Mouse (Mus musculus) ES-Bruce4 (cell line): ENCODE results near the gene Sugt1. TPM values are rescaled to one million over a fixed set of nuclear protein-coding genes. Genes with fewer than 3 reads are reported as not detected.

Experiments used
- H3K27ac ChIP-seq: 2 replicates; pipeline ENCODE4 v1.5.1; 2012; ENCODE audit warnings: low read length, inconsistent platforms; ENCODE audit not compliant: insufficient read depth
- H3K27me3 ChIP-seq: 2 replicates; pipeline ENCODE4 v1.6.1; 2012; ENCODE audit warnings: mild to moderate bottlenecking, low read length, inconsistent platforms; ENCODE audit not compliant: control insufficient read depth, poor library complexity, insufficient read depth, severe bottlenecking
- H3K36me3 ChIP-seq: 2 replicates; pipeline ENCODE4 v1.6.1; 2012; ENCODE audit warnings: inconsistent platforms, mild to moderate bottlenecking, low read length, moderate library complexity; ENCODE audit not compliant: control insufficient read depth, poor library complexity, insufficient read depth, severe bottlenecking
- H3K4me1 ChIP-seq: one replicate; pipeline ENCODE4 v1.8.1; 2011; ENCODE audit warnings: low read length; ENCODE audit not compliant: control insufficient read depth, insufficient read depth
- H3K4me3 ChIP-seq: 2 replicates; pipeline ENCODE4 v1.5.1; 2011; ENCODE audit warnings: low read depth, mild to moderate bottlenecking, low read length
- H3K9ac ChIP-seq: 2 replicates; pipeline ENCODE4 v1.6.1; 2012; ENCODE audit warnings: low read depth, mild to moderate bottlenecking, inconsistent platforms; ENCODE audit not compliant: poor library complexity, severe bottlenecking
- H3K9me3 ChIP-seq: replicated peaks from 2 replicates; pipeline ENCODE4 v1.6.1; 2012; ENCODE audit warnings: mild to moderate bottlenecking, low read length, inconsistent platforms; ENCODE audit not compliant: control insufficient read depth, poor library complexity, insufficient read depth, severe bottlenecking
- CTCF ChIP-seq: IDR thresholded peaks from one replicate; pipeline ENCODE4 v1.8.1; 2011; ENCODE audit warnings: low read depth, low read length
- EP300 ChIP-seq: IDR thresholded peaks from 2 replicates; pipeline ENCODE4 v1.6.1; 2011; ENCODE audit warnings: low read depth, low read length; ENCODE audit not compliant: insufficient read depth
- POLR2A ChIP-seq: IDR thresholded peaks from one replicate; pipeline ENCODE4 v1.8.1; 2011; ENCODE audit warnings: low read length; ENCODE audit not compliant: insufficient read depth
- polyA plus RNA-seq: library from polyadenylated mRNA; stranded (reverse); fragments of >200 nt; gene quantifications from 2 replicates; pipeline ENCODE4 v1.2.4, GENCODE M21; 2011; ENCODE audit warnings: low read depth; ENCODE audit not compliant: missing spikeins, insufficient read depth, insufficient read length

The Sugt1 gene
- polyA plus RNA-seq, 1 experiment = 265 TPM

DNA sequence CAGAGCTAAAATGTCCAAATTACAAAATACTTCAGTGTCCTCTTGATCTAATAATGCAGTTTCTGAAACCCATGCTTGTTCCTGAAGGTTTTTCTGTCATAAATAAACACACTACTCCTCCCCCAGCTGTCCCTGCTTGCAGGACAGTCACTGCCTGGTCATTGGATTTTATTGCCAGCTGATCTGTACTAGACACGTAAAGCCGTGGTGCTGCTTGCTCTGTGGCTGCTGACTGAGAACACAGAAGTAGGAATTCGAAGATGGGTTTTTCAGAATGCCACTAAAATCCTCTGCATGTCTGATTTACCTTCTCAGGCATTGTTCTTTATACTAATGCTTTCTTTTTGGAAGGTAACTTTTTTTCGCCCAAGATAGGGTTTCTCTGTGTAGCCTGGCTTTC lies 49.3 kb downstream of the Sugt1 start:
- Histone ChIP-seq H3K27ac (no peak overlapping the region), H3K4me1 (no peaks in the 10 kb centered on the region), H3K4me3 (no peak overlapping the region), H3K9ac (no peak overlapping the region), H3K27me3 (no peaks in the 10 kb centered on the region), H3K9me3 (no peaks in the 10 kb centered on the region), H3K36me3 (no peaks in the 10 kb centered on the region)
- no peak for TF ChIP-seq POLR2A
- TF ChIP-seq EP300 = no peak
- TF ChIP-seq CTCF = no peak

- Histone ChIP-seq H3K9me3 (no peaks in the 10 kb centered on the region), H3K4me3 (no peak overlapping the region), H3K9ac (no peak overlapping the region), H3K36me3 (no peaks in the 10 kb centered on the region), H3K27ac (no peak overlapping the region), H3K4me1 (no peaks in the 10 kb centered on the region), H3K27me3 (no peaks in the 10 kb centered on the region)
- TF ChIP-seq CTCF (no peak), EP300 (no peak), POLR2A (no peak)
These were observed 54.6 kb downstream of the Sugt1 start for GRCm38 (mm10) chr14:79642063-79642462.

DNA sequence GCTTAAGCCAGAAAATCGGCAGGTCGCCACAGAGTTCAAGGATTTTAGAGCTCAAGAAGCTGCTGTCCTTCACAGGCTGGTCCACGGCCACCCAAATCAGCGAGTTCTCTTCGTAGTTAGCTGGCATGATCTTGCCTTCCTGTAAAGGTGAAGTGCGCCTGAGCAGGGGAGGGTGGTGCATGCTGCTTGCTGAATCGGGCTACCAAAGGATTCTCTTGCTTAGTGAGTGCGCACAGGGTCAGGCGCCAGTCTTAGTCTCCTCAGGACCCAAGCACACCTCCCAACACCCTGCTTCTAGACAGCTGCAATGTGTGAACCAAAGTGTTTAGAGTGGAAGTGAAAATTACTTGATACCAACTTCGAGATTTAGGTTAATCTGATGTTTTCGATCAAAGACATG lies 57.9 kb downstream of the Sugt1 start:
- H3K27ac ChIP-seq = no peak overlapping the region
- TF ChIP-seq POLR2A = no peak
- TF ChIP-seq EP300 = no peak
- TF ChIP-seq CTCF = no peak
- H3K9ac ChIP-seq = no peak overlapping the region
- H3K4me1 ChIP-seq = no peaks in the 10 kb centered on the region
- no peaks in the 10 kb centered on the region for H3K36me3 ChIP-seq
- H3K9me3 ChIP-seq = no peaks in the 10 kb centered on the region
- H3K27me3 ChIP-seq = no peaks in the 10 kb centered on the region
- H3K4me3 ChIP-seq = no peak overlapping the region

DNA sequence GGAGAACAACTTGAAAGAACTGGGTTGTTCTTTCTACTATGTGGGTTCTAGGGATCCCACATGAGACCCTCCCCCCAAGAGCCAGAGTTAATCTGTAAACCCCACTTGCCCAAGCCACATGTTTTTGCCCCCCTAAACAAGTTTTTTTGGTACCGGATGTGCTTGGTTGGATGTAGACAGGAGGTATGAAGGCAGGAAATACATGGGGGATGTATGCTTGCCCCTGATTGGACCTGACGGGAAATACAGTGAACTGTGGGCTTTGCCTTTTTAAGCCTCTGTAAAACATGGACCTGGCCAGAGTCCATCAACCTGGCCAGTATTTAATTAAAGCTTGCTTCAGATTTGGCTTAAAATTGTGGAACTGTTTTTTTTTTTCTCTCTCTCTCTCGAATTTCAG lies 62.2 kb downstream of the Sugt1 start:
- no peak overlapping the region for H3K9ac ChIP-seq
- TF ChIP-seq EP300 = no peak
- TF ChIP-seq POLR2A = no peak
- no peak for TF ChIP-seq CTCF
- H3K9me3 ChIP-seq = no peaks in the 10 kb centered on the region
- H3K27me3 ChIP-seq = no peaks in the 10 kb centered on the region
- no peak overlapping the region for H3K27ac ChIP-seq
- H3K4me1 ChIP-seq = no peaks in the 10 kb centered on the region
- no peak overlapping the region for H3K4me3 ChIP-seq
- no peaks in the 10 kb centered on the region for H3K36me3 ChIP-seq

DNA sequence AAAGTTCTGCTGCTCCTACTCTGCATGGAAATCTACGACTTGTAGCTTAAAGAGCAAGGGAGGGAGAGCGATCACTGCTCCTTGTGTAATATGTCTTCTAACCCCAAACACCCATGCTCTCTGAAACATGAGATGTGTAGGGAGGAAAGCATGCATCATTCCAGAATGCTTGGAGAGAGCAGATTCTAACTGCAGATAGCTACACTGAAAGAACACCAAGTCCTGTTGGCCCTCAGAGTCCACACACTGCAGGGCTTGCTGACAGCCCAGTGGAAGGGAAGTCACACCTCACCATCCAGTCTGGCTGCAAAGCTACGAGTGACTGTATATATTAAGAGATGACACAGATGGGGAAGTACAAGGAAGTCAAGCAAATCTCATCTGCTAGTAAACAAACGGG lies 65.2 kb downstream of the Sugt1 start:
- H3K36me3 ChIP-seq = no peaks in the 10 kb centered on the region
- TF ChIP-seq CTCF (no peak), POLR2A (no peak), EP300 (no peak)
- no peak overlapping the region for H3K4me3 ChIP-seq
- H3K9ac ChIP-seq = no peak overlapping the region
- no peaks in the 10 kb centered on the region for H3K4me1 ChIP-seq
- no peaks in the 10 kb centered on the region for H3K27me3 ChIP-seq
- no peaks in the 10 kb centered on the region for H3K9me3 ChIP-seq
- H3K27ac ChIP-seq = no peak overlapping the region

GRCm38 (mm10) chr14:79658286-79658685 lies 70.8 kb downstream of the Sugt1 start:
- H3K9me3 ChIP-seq = no peaks in the 10 kb centered on the region
- H3K9ac ChIP-seq = no peak overlapping the region
- TF ChIP-seq EP300 (no peak), CTCF (no peak), POLR2A (no peak)
- H3K4me3 ChIP-seq = no peak overlapping the region
- H3K4me1 ChIP-seq = no peaks in the 10 kb centered on the region
- H3K36me3 ChIP-seq = no peaks in the 10 kb centered on the region
- H3K27me3 ChIP-seq = 0 out of 2 replicates have a peak, but pooled peaks cover 4% of the 10 kb centered on the region
- no peak overlapping the region for H3K27ac ChIP-seq
